ENCODE assay signal across 9 mouse cellular contexts in genomic region chr2:32430701-32431676, GRCm38 (mm10). TPM values are rescaled to one million over a fixed set of nuclear protein-coding genes. Genes with fewer than 3 reads are reported as not detected.
DNase-seq lines count a peak whose midpoint lies in the region; ATAC-seq lines count a peak whose summit lies in the region.
"Had no signal": no experiment of that assay in that cellular context is flagged by ENCODE, and none has a peak within 500 bp of the region (broad histone marks: within the 10 kb centered on the region; RNA-seq: fewer than 3 reads in every experiment).

No protein-coding gene starts in this region.

- H3K9ac ChIP-seq in hindbrain, embryonic 13.5 days: peak overlapping the region; percentile 86

- peak overlapping the region; percentile 90 for H3K4me2 ChIP-seq in hindbrain, embryonic 13.5 days

- peak overlapping the region; percentile 57 for H3K4me3 ChIP-seq in hindbrain, embryonic 13.5 days

- H3K36me3 ChIP-seq in hindbrain, embryonic 13.5 days: no peaks in the 10 kb centered on the region

- H3K27ac ChIP-seq in hindbrain, embryonic 13.5 days: peak overlapping the region; percentile 94

- 7% methylated on average over 18 of the region's 18 CpGs for WGBS in hindbrain, embryonic 13.5 days

- DNase-seq in WW6 (ENCODE audit: low read depth, low spot score): peak; percentile 54
- DNase-seq in cerebellum, postnatal 36 days: peak; percentile 91 to 95
- DNase-seq in frontal cortex, postnatal 36 days (ENCODE audit: low spot score in 2 of 2): peak; percentile 84 to 93
- peak; percentile 61 to 65 for DNase-seq in layer of hippocampus, postnatal 25 days (ENCODE audit: extremely low spot score in 1 of 2, low spot score in 1 of 2)
- peak; percentile 61 for DNase-seq in lung, postnatal 25 days (ENCODE audit: low spot score)
- DNase-seq in right cerebral cortex, postnatal 25 days: peak; percentile 84
- DNase-seq in thymus, adult 18-20 months: no peak

- no peaks in the 10 kb centered on the region for H3K27me3 ChIP-seq in hindbrain, embryonic 13.5 days
- H3K27me3 ChIP-seq: Patski had no signal

- H3K4me1 ChIP-seq in hindbrain, embryonic 13.5 days (replicated peaks): peaks cover 42% of the 10 kb centered on the region

- ATAC-seq in hindbrain, embryonic 13.5 days (ENCODE audit: low FRiP score): peak; percentile 96
- ATAC-seq: Patski had no signal

- H3K9me3 ChIP-seq in hindbrain, embryonic 13.5 days: no peaks in the 10 kb centered on the region

RNA-seq across cellular contexts. Expression of gene Naif1, which starts 19.3 kb away (rescaled TPM):
- 5.1 and 5.9 TPM in 2 replicates for polyA plus RNA-seq in hindbrain, embryonic 13.5 days (2015; fragmentation: Nextera tagmentation; extraction: Ambion mirVana)
- total RNA-seq in layer of hippocampus, postnatal 25 days (2021): 1 to 10 TPM; 4.1 to 4.2 TPM

RNA-seq across cellular contexts. Expression of gene Slc25a25, which starts 20.3 kb away (rescaled TPM):
- polyA plus RNA-seq in hindbrain, embryonic 13.5 days (2015; fragmentation: Nextera tagmentation; extraction: Ambion mirVana): 46.2 and 50.1 TPM in 2 replicates
- total RNA-seq in layer of hippocampus, postnatal 25 days (2021): 10 to 100 TPM; 53.5 to 55.2 TPM

RNA-seq across cellular contexts. Expression of gene Ptges2, which starts 35.3 kb away (rescaled TPM):
- 41.2 and 41.3 TPM in 2 replicates for polyA plus RNA-seq in hindbrain, embryonic 13.5 days (2015; fragmentation: Nextera tagmentation; extraction: Ambion mirVana)
- total RNA-seq in layer of hippocampus, postnatal 25 days (2021): 10 to 100 TPM; 40.1 to 41.9 TPM

RNA-seq across cellular contexts. Expression of gene Lcn2, which starts 42.9 kb away (rescaled TPM):
- polyA plus RNA-seq in hindbrain, embryonic 13.5 days (2015; fragmentation: Nextera tagmentation; extraction: Ambion mirVana): 1.0 TPM in 1 of 2 replicates, not detected in the other
- total RNA-seq in layer of hippocampus, postnatal 25 days (2021): under 1 TPM; 0.56 to 0.81 TPM

RNA-seq across cellular contexts. Expression of gene 1110008P14Rik, which starts 49.3 kb away (rescaled TPM):
- polyA plus RNA-seq in hindbrain, embryonic 13.5 days (2015; fragmentation: Nextera tagmentation; extraction: Ambion mirVana): 103 and 108 TPM in 2 replicates
- total RNA-seq in layer of hippocampus, postnatal 25 days (2021): 100 to 1,000 TPM; 194 to 197 TPM

Comparison
In these comparisons a context has a peak if more than half of its experiments do, and no peak if none do; other contexts are left out.
1. DNase-seq: peak in WW6 (single experiment), cerebellum, postnatal 36 days (2 of 2), frontal cortex, postnatal 36 days (2 of 2), layer of hippocampus, postnatal 25 days (2 of 2), lung, postnatal 25 days (single experiment) and right cerebral cortex, postnatal 25 days (single experiment); none in thymus, adult 18-20 months (0 of 2).